Mouse (Mus musculus) thymus, postnatal 25 days (tissue): ENCODE results near the gene Slc35e1.

ENCODE experiments used
- DNase-seq: peaks from one replicate; pipeline ENCODE4 v3.0.0; 2022

Slc35e1 gene

DNA sequence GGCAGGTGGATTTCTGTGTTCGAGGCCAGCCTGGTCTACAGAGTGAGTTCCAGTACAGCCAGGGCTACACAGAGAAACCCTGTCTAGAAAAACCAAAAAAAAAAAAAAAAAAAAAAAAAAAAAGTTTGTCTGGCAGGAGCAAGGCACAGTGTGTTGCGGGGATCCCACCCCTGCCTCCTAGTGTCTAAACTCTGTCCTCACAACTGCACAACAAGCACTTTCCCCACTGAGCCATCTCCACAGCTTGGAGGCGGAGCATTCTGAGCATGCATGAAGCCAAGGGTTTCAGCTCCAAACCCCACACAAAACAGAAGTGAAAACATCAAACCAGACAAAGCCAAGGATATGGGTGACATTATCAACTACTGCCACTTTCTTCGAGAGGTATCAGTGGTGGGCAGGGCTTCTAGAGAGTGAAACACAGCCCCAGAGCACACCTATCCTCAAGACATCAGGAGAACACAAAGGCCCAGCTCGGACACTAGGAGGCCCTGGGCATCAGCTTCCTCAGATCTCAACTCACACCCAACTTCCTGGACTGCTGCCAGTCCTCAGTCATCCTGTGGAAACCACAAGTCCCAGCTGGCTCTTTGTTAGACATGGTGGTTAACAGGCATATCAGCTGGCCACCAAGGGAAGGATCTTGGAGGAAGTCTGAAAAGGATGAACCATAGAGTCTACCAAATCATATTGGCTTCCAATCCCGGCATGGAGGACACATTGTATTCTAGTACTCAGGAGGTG lies 6.8 kb downstream of the Slc35e1 start:
- peak; percentile 27 for DNase-seq

DNA sequence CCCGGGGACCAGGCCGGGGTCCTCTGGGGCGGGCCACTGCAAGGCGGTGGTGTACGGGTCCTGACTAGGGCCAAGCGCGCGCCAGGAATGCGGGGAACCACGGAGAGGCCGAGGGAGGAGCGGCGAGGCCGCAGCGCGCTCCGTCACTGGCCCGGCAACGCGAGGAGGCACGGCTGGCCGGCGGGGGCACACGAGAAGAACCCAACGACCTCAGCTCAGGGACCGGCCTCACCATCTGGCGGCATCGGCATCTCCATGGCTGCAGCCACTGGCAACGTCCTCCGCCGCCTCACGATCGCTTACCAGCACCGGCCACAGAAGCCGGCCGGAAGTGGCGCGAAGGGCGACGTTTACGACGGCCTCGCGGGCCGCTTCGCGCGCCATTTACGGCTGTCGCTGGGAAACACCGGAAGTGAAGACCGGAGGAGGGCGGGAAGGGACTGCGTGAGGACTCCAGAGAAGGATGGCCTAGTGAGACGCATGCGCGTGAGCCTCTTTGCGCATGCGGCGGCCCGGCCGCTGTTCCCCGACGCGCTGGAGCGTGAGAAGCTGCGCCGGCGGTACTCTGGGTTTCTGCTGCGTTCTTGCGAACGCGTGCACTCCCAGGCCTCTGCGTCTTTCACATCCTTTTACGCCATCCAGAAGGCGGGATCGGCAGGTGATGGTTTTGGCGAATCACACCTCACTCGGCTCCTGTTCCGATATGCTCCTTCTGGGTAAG lies 17.4 kb downstream of the Slc35e1 start, which contains the start of gene Cherp:
Cherp (minus strand) TSS at position 401 of the 721 bp plus-strand sequence.
- peak; percentile 95 for DNase-seq

DNA sequence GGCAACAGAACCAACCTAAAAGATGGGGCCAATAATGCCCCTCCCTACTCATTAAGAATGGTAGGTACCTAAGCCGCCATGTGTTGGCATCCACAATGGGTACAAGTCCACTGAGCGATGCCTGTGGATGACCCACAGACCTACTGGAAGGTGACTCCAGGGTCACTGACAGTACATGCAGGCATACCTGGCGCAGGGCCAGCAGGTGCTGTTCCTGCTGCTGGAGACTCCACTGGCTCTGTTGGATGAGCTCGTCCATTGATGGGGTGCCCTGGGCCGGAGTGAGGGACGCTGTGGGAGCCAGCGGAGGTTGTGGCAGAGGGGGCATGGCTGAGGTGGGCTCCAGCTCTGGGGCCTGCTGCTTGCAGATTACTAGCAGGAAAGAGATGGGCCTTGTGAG lies 21.7 kb downstream of the Slc35e1 start:
- DNase-seq, result no peak

DNA sequence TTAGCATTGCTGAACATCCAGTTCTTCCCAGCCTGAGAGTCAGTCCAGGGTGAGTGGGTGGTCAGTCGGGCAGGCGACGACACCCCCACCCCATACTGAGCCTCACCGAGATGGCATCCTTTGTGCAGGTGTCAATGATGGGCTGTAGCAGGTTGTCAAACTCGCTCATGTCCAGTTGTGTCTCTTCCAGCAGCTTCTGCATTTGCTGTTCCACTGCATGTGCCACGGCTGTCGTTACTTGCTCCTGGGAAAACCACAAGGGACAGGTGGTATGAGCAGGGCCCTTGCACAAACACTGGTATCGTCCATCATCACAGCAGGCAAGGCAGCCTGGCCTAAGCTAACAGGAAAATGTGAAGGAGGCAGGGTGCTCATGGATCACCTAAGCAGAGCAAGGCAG lies 22.4 kb downstream of the Slc35e1 start:
- no peak for DNase-seq

DNA sequence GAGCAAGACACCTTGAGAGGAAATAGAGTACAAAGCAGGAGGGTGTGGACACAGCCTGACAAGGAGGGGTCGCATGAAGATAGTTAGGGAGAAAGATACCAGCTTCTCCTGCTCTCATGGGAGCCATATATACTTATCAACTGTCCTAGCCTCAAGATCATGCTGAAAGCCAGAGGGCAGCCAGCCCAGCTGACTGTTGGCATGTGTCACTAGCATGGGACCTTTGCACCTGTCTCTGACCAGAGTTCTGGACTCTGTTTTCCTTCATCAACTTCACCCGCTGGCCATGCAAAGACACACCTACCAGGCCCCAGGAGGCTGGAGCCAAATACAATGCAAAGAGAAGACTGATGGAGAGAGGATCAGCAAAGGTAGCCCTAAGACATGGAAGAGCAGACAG lies 23.2 kb downstream of the Slc35e1 start:
- no peak for DNase-seq

DNA sequence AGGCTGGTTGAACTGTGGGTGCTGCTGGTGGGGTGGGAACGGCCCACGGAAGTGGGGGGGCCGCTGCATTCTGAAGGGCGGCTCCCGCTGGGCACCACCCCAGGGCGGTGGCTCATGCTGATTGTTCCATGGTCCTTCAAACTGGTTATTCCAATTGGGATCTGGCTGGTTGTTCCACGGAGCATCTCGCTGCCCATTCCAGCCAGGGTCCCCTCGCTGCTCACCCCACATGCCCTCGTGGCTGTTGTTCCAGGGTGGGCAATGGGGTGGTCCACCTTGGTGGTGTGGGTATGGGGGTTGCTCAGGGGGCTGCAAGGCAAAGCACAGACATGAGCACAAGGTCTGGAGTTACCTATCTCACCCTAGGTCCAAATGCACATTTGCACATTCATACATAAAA lies 28.2 kb downstream of the Slc35e1 start:
- no peak for DNase-seq

DNA sequence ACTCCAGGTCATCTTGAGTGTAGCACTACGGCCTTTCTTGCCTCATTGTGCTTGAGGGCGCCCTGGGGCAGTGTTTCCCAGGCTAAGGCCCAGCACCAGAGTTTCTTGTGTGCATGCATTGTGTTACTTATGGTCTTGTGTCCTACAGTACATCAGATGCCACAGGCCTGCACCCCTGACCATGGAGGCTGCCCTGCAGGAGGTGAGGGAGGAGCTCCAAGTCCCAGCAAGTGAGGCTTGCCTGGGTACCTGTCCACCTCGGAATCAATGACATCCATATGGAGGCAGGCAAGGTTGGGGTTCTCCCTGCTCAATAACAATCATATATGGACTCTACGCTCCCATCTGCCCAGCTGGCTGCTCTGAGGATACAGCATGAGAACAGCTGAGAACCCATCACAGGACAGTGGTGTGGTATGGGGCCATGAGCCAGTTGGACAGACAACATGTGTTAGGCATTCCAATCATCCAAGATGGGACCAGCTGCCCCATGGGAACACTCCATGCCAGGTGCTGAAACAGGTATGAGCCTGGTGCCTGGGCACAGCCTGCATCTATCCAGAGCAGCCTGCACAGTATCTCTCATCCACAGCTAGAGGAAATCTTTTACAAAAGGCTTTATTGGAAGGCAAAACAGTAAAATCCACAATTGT lies 32.4 kb downstream of the Slc35e1 start:
- no peak for DNase-seq

DNA sequence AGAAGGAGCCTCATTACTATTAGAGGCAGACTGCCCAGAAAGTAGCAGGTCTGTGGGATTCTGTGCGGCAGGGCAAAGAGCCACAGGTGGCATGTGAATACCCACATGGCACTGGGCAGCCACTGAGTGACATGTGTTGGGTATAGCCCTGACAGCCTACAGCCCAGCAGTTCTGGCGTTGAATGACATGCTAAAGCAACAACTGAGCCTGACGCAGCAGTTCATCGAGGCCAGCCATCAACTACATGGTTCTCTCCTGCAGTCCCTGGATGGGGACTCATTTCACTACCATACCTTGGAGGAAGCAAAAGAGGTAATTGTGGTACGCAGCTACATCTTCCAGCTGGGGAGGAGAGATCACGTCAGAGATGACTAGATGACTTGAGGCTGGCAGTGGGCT lies 34.0 kb downstream of the Slc35e1 start:
- no peak for DNase-seq

DNA sequence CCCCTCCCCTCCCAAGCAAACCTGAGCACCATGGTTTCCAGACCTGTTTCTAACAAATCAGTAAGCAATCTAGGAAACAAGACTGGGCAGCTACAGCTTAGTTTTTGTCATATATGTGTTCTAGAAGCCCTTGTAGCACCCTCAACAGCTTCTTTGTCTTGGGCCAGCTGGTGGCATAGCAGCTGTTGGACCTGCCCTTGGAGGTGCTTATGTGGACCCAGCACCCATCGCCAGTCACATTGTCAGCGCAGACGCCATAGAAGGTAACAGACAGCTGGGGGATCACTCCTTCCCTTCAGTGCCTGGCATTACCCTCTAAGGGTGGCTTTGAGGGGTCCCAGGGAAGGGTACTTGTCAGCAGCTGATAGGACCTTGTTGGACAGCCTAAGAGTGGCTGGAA lies 34.6 kb downstream of the Slc35e1 start:
- no peak for DNase-seq

DNA sequence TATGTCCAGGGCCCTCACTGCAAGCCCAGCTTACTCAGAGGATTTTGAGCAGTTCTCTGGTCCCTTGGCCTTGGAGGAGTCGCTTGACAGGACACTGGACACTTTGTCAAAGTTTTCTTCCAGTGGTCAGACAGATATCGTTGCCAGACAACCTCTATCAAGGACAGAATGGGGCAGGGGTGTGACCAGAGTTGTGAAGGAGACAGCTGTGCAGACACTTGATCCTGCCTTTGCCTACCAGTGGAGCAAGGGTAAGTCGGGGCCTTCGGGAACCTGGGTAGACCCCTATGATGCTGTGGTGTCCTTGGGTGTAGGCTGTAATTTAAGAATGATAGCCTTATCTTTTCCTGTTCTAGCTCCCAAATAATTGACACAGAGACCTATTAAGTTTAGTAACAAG lies 37.1 kb downstream of the Slc35e1 start:
- DNase-seq, result no peak

DNA sequence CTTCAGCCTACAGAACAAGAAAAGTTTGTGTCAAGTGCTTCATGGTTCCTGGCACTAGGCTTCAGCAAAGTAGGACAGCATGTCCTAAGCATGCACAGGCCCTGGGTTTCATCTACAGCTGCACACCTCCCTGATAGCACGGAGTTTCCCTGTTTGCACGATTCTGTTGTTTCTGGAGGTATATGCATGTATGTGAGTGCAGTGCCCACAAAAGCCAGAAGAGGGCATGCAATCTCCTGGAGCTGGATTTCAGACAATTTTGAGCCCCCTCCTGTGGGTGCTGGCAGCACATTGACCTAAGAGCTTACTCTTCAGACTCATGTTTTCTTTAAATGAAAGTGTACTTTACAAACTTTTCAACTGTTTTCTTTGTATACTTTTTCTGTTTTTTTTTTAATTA lies 38.5 kb downstream of the Slc35e1 start:
- no peak for DNase-seq

DNA sequence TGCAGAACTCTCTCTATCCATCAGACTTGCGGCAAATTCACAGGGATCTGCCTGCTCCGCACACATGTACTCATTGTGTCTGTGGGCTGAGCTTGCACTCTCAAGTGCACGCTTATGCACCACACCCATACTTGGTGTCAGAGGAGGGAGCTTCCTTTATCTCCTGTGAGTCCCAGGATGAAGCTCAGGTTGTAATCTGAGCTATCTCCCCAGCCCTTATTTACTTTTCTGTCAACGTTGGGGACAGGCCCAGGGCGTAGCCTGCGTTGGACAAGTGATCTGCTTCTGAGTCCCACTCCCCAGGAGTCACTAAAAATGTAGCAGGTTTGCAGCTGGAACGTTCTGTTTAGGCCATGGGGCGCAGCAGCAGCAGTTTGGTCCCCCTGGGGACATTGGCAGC lies 40.9 kb downstream of the Slc35e1 start:
- no peak for DNase-seq

DNA sequence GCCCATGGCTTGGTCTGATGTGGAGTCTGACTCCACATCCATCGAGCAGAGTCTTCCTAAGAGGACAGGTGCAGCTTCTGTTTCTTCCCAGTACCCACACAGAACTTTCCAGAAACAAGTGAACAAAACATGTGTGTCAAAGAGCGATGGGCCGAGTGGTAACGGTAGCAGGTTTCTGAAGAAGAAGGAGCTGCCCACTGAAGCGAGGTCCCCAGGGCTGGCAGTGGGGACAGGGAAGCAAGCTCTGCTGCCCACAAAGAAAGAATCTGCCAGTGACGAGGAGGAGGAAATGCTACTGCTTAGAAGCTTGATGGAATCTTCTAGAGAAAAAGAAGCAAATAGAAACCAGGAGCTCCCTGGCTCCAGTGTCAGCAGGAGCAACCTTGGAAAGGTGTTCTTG lies 47.3 kb downstream of the Slc35e1 start:
- no peak for DNase-seq

DNA sequence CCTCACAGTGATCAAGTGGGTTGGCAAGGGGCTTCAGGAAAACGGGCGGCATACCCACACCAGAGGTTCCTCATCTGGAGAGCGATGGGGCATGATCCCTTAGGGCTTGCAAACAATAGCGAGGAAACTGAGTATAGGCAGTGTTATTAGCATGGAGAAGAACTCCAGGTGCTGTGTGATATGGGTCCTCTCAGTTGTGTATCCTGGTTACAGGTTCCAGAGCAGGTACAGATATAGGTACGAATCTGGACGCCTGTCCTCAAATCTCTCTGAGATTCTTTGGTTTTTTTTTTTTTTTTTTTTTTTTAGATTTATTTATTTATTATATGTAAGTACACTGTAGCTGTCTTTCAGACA lies 48.4 kb downstream of the Slc35e1 start:
- no peak for DNase-seq

DNA sequence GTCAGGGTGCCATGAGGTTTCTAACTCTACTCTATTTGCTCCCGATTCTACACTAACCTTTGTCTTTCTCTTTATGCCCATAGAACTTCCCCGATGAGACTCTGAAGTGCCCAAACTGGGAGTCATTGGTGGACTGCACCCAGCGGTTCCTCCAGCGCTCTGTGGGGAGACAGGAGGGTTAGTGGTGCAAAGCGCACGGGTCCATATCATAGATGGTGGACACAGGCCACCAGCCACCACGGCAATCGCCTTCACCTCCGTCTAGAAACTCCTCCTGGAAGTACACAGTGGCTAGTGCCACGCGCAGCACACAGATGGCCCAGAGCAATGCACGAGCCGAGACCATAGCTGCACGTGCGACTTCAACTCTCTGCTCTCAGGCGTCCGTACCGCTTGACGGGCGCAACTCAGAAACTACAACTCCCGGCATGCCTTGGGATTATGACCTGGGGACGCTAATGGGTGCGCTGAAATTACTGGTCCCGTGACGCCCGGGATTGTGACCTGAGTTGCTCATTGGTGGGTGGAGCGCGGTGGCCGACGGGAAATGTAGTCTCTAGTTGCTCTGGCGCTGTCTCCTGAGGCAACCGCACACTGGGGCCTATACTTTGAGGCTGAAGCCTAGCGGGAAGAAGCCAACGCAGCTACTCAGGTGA lies 48.9 kb downstream of the Slc35e1 start, which contains the start of the genes Calr3 and 1700030K09Rik:
Calr3 (minus strand) TSS at position 533 of the 656 bp plus-strand sequence.
1700030K09Rik (plus strand) TSS at position 543 of the 656 bp plus-strand sequence.
- DNase-seq, result peak; percentile 98

DNA sequence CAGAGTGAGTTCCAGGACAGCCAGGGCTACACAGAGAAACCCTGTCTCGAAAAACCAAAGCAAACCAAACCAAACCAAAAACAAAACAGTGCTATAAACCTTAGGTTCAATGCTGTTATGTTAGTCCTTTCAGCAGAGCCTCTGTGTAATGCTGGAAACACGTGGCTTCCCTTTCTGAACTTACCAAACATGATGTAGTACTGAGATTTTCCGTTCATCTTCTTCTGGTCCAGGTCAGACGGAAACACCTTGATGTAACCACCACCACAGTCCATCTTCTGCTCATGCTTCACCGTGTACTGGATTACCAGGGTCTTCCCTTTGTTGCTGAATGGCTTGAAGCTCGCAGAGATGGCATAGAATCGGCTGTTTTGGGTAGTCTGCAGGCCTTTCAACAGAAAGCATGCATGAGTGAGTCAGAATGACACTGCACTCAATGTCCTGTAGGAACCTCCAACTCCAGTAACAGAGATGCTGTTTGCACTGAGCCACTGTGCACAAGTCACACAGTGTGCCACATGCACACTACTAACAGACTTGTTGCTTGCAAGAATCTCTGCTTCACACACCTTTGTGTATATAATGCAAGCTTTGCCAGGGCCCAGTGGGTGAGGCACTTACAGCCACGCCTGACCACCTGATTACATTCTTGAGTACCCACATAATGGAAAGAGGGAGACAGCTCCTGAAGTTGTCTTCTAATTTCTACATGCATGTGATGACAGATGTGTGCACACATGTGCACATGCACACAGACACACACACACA lies 54.0 kb downstream of the Slc35e1 start:
- DNase-seq, result no peak

DNA sequence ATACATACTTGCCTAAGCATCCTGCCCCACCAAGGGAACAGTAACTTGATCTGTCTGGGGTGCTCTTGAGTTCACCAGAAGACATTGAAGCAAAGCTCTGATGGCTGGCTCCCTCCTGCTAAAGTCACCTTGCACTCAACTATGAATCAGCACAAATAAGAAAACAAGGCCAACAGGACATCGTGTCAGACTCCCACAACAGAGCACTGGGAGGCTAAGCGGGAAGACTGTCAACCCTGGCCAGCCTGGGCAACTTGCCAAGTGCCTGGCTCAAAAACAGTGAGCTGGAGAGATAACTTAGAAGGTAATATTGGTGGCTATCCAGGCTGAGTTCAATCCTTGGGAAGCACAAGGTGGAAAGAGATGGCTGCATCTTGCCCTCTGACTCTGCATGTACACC lies 57.5 kb downstream of the Slc35e1 start:
- DNase-seq, result no peak
